Mouse (Mus musculus): ENCODE data around the gene Ppfia4. TPM values are rescaled to one million over a fixed set of nuclear protein-coding genes. Genes with fewer than 3 reads are reported as not detected.

Ppfia4 gene
- polyA plus RNA-seq, 2 experiments: 1.1 to 1.2 TPM

DNA sequence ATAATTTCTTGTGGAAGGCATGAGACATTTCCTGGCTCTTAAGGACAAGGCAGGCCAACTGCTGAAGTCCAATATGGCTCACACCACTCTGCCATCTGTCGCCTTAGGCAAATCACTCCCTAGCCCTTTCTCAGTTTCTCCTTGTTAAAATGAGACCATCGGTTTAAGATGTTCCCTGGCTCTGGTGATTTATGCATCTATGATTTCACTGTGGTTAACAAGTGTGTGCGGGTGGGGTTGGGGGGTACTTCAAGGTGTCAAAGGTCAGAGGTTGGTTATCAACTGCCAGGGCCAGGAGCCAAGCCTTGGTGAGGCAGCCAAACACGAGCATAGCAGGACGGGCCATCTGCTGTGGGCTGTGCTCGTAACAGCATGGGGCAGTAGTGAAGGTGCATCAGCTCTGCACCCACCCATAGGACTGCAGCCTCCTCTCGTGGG is 58.2 kb downstream of the Ppfia4 start:
- Histone ChIP-seq H3K4me1 (replicated peaks; ENCODE audit: control insufficient read depth in 2 of 2, insufficient read depth in 2 of 2, low read length in 1 of 2) (no peaks in the 10 kb centered on the region; a peak in 1 of 4 replicates), H3K9ac (replicated peaks) (no peak overlapping the region), H3K4me3 (ENCODE audit: insufficient read depth in 1 of 2, low read depth in 2 of 2, low read length in 2 of 2) (no peak overlapping the region), H3K36me3 (replicated peaks; ENCODE audit: control insufficient read depth, insufficient read depth, low read depth) (no peaks in the 10 kb centered on the region), H3K4me2 (ENCODE audit: low read depth) (no peak overlapping the region), H3K9me3 (ENCODE audit: control insufficient read depth, low read length) (no peaks in the 10 kb centered on the region), H3K27ac (no peak overlapping the region), H3K27me3 (ENCODE audit: control insufficient read depth, insufficient read depth, low read length) (no peaks in the 10 kb centered on the region)
- TF ChIP-seq EP300 (IDR thresholded peaks at IDR 0.05; ENCODE audit: low read depth): no peak
- no peak for TF ChIP-seq CTCF (IDR thresholded peaks at IDR 0.05; ENCODE audit: low read depth)
- DNase-seq (ENCODE audit: low read depth in 3 of 3, low spot score in 3 of 3): no peak
- WGBS (ENCODE audit: insufficient replicate concordance): 63% methylated on average over 7 of the region's 7 CpGs
- no peak for ATAC-seq (ENCODE audit: insufficient read depth)

DNA sequence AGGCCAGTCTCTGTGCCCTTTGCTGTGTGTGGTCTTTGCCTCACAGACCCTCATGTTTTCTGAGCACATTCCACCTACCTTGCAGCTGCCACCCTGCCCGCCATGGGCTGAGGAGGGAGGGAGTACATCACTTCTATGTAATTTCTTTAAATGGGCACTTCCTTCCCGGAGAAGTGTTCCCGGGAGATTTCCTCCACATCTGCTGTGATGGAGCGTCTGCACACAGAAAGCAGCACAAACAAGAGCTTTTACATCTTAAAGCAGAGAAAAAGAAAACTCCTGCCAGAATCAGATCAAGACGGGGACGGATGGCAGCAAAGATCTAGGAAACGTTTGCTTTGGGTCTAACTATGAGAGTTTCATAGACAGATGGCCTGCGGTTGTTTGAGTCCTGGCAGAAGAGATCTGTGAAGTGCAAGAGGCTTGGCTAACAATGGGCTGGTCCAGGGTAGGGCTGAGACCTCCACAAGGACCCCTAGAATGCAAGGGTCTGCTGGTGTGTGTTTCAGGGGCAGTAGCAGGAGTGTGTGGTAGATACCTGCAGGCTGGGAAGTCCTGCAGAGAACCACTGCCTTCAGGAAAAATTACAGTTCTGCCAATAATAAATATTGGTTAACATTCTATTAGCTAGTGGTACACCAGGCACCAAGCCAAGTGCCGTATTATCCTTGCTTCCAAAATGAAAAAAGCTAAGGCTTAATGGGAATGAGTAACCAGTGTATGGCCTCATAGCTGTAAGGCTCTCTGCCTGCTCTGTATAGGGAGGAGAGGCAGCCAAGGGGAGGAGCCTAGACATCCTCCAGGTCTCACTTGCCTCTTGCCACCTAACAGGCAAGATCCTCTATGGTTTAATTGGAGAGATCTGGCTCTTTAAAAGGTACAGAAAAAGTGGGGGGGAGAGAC is 59.0 kb downstream of the Ppfia4 start:
- Histone ChIP-seq H3K4me2 (ENCODE audit: low read depth) (no peak overlapping the region), H3K4me1 (replicated peaks; ENCODE audit: control insufficient read depth in 2 of 2, insufficient read depth in 2 of 2, low read length in 1 of 2) (no peaks in the 10 kb centered on the region; a peak in 1 of 4 replicates), H3K27me3 (ENCODE audit: control insufficient read depth, insufficient read depth, low read length) (no peaks in the 10 kb centered on the region), H3K9ac (replicated peaks) (no peak overlapping the region), H3K4me3 (ENCODE audit: insufficient read depth in 1 of 2, low read depth in 2 of 2, low read length in 2 of 2) (no peak overlapping the region), H3K9me3 (ENCODE audit: control insufficient read depth, low read length) (no peaks in the 10 kb centered on the region), H3K27ac (no peak overlapping the region), H3K36me3 (replicated peaks; ENCODE audit: control insufficient read depth, insufficient read depth, low read depth) (no peaks in the 10 kb centered on the region)
- DNase-seq (ENCODE audit: low read depth in 3 of 3, low spot score in 3 of 3): no peak
- WGBS (ENCODE audit: insufficient replicate concordance): 54% methylated on average over 9 of the region's 9 CpGs
- TF ChIP-seq EP300 (IDR thresholded peaks at IDR 0.05; ENCODE audit: low read depth) (no peak), CTCF (IDR thresholded peaks at IDR 0.05; ENCODE audit: low read depth) (no peak)
- ATAC-seq (ENCODE audit: insufficient read depth): no peak

DNA sequence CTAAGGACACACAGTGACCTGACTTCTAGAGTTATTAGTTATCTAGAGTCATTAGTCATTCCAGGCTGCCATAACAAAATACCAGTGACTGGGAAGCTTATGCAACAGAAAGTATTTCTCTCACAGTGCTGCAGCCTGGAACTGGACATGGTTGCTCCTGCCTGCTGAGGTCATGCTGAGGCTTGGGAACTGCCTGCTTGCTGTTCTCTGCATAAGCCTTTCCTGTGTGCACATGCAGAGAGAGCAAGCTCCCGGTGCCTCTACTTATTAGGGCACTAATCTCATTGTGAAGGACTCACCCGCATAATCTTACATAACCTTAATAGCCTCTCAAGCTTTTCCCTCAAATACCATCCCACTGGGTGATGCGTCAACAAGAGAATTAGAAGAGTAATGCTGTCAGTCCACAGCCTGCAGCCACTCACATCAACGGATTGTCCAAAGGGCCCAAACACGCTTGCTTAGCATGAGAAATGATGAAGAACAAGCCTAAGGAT is 59.9 kb downstream of the Ppfia4 start:
- H3K27me3 ChIP-seq (ENCODE audit: control insufficient read depth, insufficient read depth, low read length): no peaks in the 10 kb centered on the region
- H3K36me3 ChIP-seq (replicated peaks; ENCODE audit: control insufficient read depth, insufficient read depth, low read depth): no peaks in the 10 kb centered on the region
- H3K4me1 ChIP-seq (replicated peaks; ENCODE audit: control insufficient read depth in 2 of 2, insufficient read depth in 2 of 2, low read length in 1 of 2): no peaks in the 10 kb centered on the region
- TF ChIP-seq EP300 (IDR thresholded peaks at IDR 0.05; ENCODE audit: low read depth) (no peak), CTCF (IDR thresholded peaks at IDR 0.05; ENCODE audit: low read depth) (no peak)
- no peak overlapping the region for H3K4me3 ChIP-seq (ENCODE audit: insufficient read depth in 1 of 2, low read depth in 2 of 2, low read length in 2 of 2)
- H3K27ac ChIP-seq: no peak overlapping the region
- H3K4me2 ChIP-seq (ENCODE audit: low read depth): no peak overlapping the region
- no peak overlapping the region for H3K9ac ChIP-seq (replicated peaks)
- ATAC-seq (ENCODE audit: insufficient read depth) (no peak), DNase-seq (ENCODE audit: low read depth in 3 of 3, low spot score in 3 of 3) (no peak)
- H3K9me3 ChIP-seq (ENCODE audit: control insufficient read depth, low read length): no peaks in the 10 kb centered on the region
- WGBS (ENCODE audit: insufficient replicate concordance): 65% methylated on average over 5 of the region's 5 CpGs

DNA sequence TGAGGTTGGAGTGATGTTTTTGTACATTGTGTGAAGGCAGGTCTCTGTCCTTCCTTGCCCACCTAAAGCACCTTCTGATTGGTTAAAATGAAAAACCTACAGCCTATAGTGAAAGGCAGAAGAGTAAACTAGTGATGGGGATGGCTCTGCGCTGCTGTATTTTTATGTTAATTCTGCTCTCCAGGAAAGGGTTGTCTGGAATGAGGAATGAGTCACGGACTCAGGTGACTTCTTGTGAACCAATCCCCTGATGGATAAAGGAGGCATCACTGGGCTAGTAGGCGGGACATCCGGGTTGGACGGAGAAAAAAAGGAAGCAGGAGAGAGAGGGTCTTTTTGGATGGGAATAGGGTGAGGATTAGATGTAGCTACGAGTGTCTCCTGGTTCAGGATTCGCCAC is 62.7 kb downstream of the Ppfia4 start:
- ATAC-seq (ENCODE audit: insufficient read depth): no peak
- no peak overlapping the region for H3K4me2 ChIP-seq (ENCODE audit: low read depth)
- no peaks in the 10 kb centered on the region for H3K36me3 ChIP-seq (replicated peaks; ENCODE audit: control insufficient read depth, insufficient read depth, low read depth)
- no peak overlapping the region for H3K4me3 ChIP-seq (ENCODE audit: insufficient read depth in 1 of 2, low read depth in 2 of 2, low read length in 2 of 2)
- H3K9ac ChIP-seq (replicated peaks): no peak overlapping the region
- WGBS (ENCODE audit: insufficient replicate concordance): 58% methylated on average over 7 of the region's 7 CpGs
- TF ChIP-seq CTCF (IDR thresholded peaks at IDR 0.05; ENCODE audit: low read depth): no peak
- TF ChIP-seq EP300 (IDR thresholded peaks at IDR 0.05; ENCODE audit: low read depth): no peak
- no peak for DNase-seq (ENCODE audit: low read depth in 3 of 3, low spot score in 3 of 3)
- H3K27ac ChIP-seq: no peak overlapping the region
- H3K27me3 ChIP-seq (ENCODE audit: control insufficient read depth, insufficient read depth, low read length): no peaks in the 10 kb centered on the region
- H3K9me3 ChIP-seq (ENCODE audit: control insufficient read depth, low read length): no peaks in the 10 kb centered on the region
- no peaks in the 10 kb centered on the region for H3K4me1 ChIP-seq (replicated peaks; ENCODE audit: control insufficient read depth in 2 of 2, insufficient read depth in 2 of 2, low read length in 1 of 2)

DNA sequence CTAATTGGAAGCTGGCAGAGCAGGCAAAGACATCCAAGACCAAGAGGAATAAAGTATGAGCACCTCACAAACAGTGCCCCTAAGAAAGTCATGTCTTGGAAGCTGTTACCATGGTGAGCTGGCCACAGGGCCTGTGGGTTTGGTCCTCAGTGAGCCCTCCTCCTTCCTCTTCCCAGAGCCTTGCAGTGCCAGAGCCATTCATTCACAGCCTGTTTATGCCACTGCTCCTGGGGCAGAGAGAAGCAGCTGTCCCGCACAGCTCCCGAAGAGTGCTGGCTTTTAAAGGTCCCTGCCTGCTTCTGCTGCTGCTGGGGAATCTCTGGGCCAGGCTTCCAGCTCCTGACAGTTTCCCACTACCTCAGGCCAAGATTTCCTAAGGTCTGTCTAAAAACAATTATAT is 66.9 kb downstream of the Ppfia4 start:
- no peaks in the 10 kb centered on the region for H3K27me3 ChIP-seq (ENCODE audit: control insufficient read depth, insufficient read depth, low read length)
- 53% methylated on average over 2 of the region's 2 CpGs for WGBS (ENCODE audit: insufficient replicate concordance)
- TF ChIP-seq CTCF (IDR thresholded peaks at IDR 0.05; ENCODE audit: low read depth): no peak
- no peak for TF ChIP-seq EP300 (IDR thresholded peaks at IDR 0.05; ENCODE audit: low read depth)
- no peaks in the 10 kb centered on the region for H3K9me3 ChIP-seq (ENCODE audit: control insufficient read depth, low read length)
- no peaks in the 10 kb centered on the region for H3K4me1 ChIP-seq (replicated peaks; ENCODE audit: control insufficient read depth in 2 of 2, insufficient read depth in 2 of 2, low read length in 1 of 2)
- DNase-seq (ENCODE audit: low read depth in 3 of 3, low spot score in 3 of 3) (no peak), ATAC-seq (ENCODE audit: insufficient read depth) (no peak)
- no peaks in the 10 kb centered on the region for H3K36me3 ChIP-seq (replicated peaks; ENCODE audit: control insufficient read depth, insufficient read depth, low read depth)
- H3K27ac ChIP-seq: no peak overlapping the region
- no peak overlapping the region for H3K9ac ChIP-seq (replicated peaks)
- no peak overlapping the region for H3K4me3 ChIP-seq (ENCODE audit: insufficient read depth in 1 of 2, low read depth in 2 of 2, low read length in 2 of 2)
- H3K4me2 ChIP-seq (ENCODE audit: low read depth): no peak overlapping the region

All from liver, embryonic 14.5 days (tissue).